Mouse (Mus musculus): ENCODE measurements around the gene Cdk9. TPM values are rescaled to one million over a fixed set of nuclear protein-coding genes. Genes with fewer than 3 reads are reported as not detected.

Cdk9 gene
- polyA plus RNA-seq (2012; rRNA removed) = 260 and 329 TPM in 2 replicates

DNA sequence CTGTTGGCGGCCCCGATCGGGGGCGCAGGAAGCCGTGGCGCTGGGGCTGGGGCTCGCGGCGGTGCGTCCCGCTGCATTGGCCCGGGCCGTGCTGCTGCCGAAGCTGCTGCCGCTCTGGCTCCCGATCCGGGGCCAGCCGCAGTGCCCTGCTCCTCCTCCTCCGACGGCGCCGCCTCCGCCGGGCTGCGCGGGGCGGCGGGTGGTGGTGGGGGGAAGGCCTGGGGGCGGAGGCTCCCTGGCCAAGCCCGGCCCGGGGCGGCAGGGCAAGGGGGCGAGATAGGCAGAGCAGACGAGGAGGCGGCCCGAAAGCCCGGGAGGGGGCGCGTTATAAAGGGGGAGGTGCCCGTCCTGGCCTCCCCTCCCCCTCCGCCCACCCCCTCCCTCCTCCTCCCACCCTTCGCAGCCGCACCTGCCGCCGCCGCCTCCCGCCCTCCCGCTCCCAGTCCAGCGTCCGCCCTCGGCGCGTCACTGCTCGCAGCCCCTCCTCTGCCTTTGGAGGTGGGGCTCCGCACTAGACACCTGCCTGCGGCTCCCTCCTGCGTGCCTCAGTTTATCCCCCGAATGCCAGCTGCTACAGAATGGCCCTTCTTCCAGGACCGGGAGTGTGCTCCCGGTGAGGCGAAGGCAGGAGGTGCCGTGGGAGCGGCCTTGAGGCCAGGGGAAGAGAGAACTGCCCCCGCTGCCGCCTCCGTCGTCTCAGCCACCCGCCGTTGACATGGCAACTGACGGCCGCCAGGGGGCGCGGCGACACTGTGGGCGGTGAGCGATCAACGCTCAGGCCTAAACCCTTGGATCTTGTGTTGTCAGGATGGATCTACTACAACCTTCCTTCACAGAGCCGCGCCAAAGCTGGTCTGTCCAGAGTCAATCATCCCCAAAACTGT lies at the start of gene Cdk9:
Gene Cdk9 (minus strand): TSS at position 143 of the 884 bp plus-strand sequence.
- TF ChIP-seq CTCF (IDR thresholded peaks at IDR 0.05; ENCODE audit: extremely low read depth, insufficient read depth, low read length) (peak; percentile 86), POLR2A (IDR thresholded peaks at IDR 0.05; ENCODE audit: extremely low read depth, insufficient read depth, low read length) (peak; percentile 56; the same call in 1 of the 2 replicates)
- Histone ChIP-seq H3K4me1 (ENCODE audit: control insufficient read depth, insufficient read depth, low read length) (no peaks in the 10 kb centered on the region; the same call in 1 of the 2 replicates), H3K4me3 (ENCODE audit: insufficient read depth, low read length) (peak within 1 kb of the TSS; percentile 52)

DNA sequence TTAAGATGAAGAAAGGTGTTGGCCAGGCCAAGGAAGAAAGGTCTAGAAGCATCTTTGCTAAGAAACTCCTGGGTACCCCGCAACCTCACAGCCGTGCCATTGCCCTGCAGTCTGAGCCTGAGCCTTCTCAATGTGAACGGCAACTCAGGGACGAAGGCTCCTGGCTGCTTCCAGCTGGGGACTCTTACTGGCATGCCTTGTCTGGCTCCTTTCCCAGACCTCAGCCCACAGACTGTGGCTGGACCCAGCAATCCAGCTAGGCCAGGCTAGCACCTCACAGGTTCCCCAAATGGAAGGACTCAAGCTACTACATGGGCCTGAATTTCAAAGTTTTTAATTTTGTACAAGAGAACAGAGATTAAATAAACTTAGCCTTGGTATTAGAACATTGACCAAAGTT lies 49.0 kb upstream of the Cdk9 start:
- Histone ChIP-seq H3K4me3 (ENCODE audit: insufficient read depth, low read length) (no peak overlapping the region), H3K27ac (ENCODE audit: insufficient read depth, low read length) (no peak overlapping the region), H3K4me1 (ENCODE audit: control insufficient read depth, insufficient read depth, low read length) (peaks cover 5% of the 10 kb centered on the region)
- TF ChIP-seq CTCF (IDR thresholded peaks at IDR 0.05; ENCODE audit: extremely low read depth, insufficient read depth, low read length) = no peak
- TF ChIP-seq POLR2A (IDR thresholded peaks at IDR 0.05; ENCODE audit: extremely low read depth, insufficient read depth, low read length) = no peak

More for the DNA sequence above, at the start of gene Cdk9:
- H3K27ac ChIP-seq (ENCODE audit: insufficient read depth, low read length) = peak within 1 kb of the TSS; percentile 100

DNA sequence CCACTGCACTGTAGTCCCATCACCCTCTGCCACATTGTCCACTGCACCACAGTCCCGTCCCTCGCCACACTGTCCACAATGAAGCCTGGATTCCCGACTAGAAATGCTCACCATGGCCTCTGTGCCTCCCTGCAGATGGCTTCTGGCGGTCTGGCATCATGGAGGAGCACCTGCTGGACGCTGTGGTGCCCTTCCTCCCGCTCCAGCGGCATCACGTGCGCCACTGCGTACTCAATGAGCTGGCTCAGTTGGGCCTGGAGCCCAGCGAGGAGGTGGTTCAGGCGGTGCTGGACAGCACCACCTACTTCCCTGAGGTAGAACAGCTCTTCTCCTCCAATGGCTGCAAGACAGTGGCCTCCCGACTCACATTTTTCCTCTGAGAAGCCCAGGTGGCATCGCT lies 48.5 kb upstream of the Cdk9 start:
- Histone ChIP-seq H3K4me3 (ENCODE audit: insufficient read depth, low read length) (no peak overlapping the region), H3K4me1 (ENCODE audit: control insufficient read depth, insufficient read depth, low read length) (peaks cover 5% of the 10 kb centered on the region), H3K27ac (ENCODE audit: insufficient read depth, low read length) (no peak overlapping the region)
- TF ChIP-seq CTCF (IDR thresholded peaks at IDR 0.05; ENCODE audit: extremely low read depth, insufficient read depth, low read length) (no peak), POLR2A (IDR thresholded peaks at IDR 0.05; ENCODE audit: extremely low read depth, insufficient read depth, low read length) (no peak)

DNA sequence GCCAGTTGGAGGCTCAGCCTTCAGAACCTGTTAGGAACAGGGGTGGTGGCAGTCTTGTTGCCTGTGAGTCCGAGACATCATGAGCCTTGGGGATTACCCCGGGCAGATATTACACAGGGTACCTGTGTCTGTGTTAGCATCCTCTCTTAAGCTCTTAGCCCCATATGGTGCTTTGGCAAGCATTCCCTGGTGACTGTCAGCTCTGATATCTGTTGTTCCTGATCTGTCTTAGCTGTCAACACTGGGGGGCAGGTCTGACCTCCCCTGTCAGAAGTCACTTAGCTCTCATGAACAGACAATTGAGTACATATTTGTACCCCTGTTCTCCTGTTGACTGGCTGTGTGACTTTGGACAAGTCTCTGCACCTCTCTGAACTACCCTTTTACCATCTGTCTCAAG lies 46.1 kb upstream of the Cdk9 start:
- Histone ChIP-seq H3K27ac (ENCODE audit: insufficient read depth, low read length) (no peak overlapping the region), H3K4me3 (ENCODE audit: insufficient read depth, low read length) (no peak overlapping the region), H3K4me1 (ENCODE audit: control insufficient read depth, insufficient read depth, low read length) (peaks cover 5% of the 10 kb centered on the region)
- TF ChIP-seq POLR2A (IDR thresholded peaks at IDR 0.05; ENCODE audit: extremely low read depth, insufficient read depth, low read length) (no peak), CTCF (IDR thresholded peaks at IDR 0.05; ENCODE audit: extremely low read depth, insufficient read depth, low read length) (no peak)

DNA sequence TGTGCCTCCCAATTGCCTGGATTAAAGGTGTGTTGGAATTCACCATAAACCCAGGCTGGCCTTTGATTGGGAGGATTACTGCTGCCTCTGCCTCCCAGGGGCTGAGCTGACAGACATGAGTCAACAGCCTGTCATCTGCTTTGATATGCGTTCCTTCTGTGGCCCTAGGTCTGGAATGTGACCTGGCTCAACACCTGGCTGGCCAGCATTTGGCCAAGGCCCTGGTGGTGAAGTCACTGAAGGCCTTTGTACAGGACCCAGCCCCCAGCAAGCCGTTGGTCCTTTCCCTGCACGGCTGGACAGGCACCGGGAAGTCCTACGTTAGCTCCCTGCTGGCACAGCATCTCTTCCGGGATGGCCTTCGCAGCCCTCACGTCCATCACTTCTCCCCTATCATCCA lies 45.6 kb upstream of the Cdk9 start:
- TF ChIP-seq CTCF (IDR thresholded peaks at IDR 0.05; ENCODE audit: extremely low read depth, insufficient read depth, low read length) (no peak), POLR2A (IDR thresholded peaks at IDR 0.05; ENCODE audit: extremely low read depth, insufficient read depth, low read length) (no peak)
- Histone ChIP-seq H3K4me3 (ENCODE audit: insufficient read depth, low read length) (no peak overlapping the region), H3K4me1 (ENCODE audit: control insufficient read depth, insufficient read depth, low read length) (peaks cover 5% of the 10 kb centered on the region), H3K27ac (ENCODE audit: insufficient read depth, low read length) (no peak overlapping the region)

DNA sequence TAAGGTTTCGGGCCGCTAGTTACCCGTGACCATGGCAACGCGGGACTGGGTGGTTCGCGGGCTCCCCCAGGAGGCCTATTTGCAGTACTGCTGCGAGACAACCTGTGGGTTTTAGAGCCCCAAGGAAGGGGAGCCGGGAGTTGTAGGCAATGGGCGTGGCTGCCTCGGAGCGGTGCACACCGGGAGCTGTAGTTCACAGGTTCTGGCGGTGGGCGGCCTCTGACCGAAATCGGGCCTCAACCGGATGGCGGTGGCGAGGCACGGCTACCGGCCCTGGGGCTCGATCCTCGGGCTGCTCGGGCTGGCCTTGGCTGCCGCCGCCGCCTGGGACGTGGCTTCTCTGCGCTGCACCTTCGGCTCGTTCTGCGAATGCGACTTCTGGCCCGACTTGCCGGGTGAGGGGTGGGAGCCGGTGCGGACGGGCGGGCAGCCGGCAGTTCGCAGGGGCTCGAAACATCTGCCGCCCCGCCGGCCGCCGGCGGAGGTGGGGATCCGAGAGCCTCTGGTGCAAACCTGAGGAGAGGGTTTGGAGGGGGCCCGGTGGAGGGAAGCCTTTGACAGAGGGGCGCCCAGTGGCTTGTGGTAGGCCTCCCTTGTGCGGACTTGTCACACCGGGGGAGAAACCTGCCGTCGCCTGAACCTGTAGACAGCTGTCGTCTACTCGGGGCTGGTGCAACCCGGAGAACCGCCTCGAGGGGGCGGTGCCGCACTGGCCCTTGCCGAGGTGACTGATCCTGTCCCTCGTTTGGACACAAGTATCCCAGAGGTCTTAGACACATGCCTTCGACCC lies 44.4 kb upstream of the Cdk9 start, which contains the start of gene Tor2a:
Gene Tor2a (plus strand): TSS at position 179 of the 790 bp plus-strand sequence.
- H3K4me1 ChIP-seq (ENCODE audit: control insufficient read depth, insufficient read depth, low read length) = peaks cover 5% of the 10 kb centered on the region
- H3K4me3 ChIP-seq (ENCODE audit: insufficient read depth, low read length) = peak within 1 kb of the TSS; percentile 38
- H3K27ac ChIP-seq (ENCODE audit: insufficient read depth, low read length) = peak within 1 kb of the TSS; percentile 49
- TF ChIP-seq POLR2A (IDR thresholded peaks at IDR 0.05; ENCODE audit: extremely low read depth, insufficient read depth, low read length) = peak; percentile 61; the same call in 1 of the 2 replicates
- peak; percentile 86 for TF ChIP-seq CTCF (IDR thresholded peaks at IDR 0.05; ENCODE audit: extremely low read depth, insufficient read depth, low read length)

DNA sequence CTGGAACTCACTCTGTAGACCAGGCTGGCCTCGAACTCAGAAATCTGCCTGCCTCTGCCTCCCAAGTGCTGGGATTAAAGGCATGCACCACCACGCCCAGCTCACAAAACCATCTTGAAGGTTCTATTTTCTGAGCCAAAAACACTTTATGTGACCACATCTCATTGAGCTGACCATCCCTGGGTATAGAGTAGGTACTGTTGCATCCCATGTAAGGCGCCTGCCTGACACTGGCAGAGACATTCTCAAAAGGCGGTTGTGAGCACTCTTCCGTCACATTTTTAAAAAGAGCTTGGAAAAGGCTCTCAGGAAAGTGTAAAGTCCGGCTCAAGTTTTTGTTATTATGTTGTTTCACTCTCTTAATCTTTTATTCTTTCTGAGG lies 43.8 kb upstream of the Cdk9 start:
- peak overlapping the region; percentile 38; the same call in 1 of the 2 replicates for H3K4me3 ChIP-seq (ENCODE audit: insufficient read depth, low read length)
- TF ChIP-seq POLR2A (IDR thresholded peaks at IDR 0.05; ENCODE audit: extremely low read depth, insufficient read depth, low read length) (no peak), CTCF (IDR thresholded peaks at IDR 0.05; ENCODE audit: extremely low read depth, insufficient read depth, low read length) (no peak)
- H3K27ac ChIP-seq (ENCODE audit: insufficient read depth, low read length) = no peak overlapping the region
- H3K4me1 ChIP-seq (ENCODE audit: control insufficient read depth, insufficient read depth, low read length) = peaks cover 5% of the 10 kb centered on the region

DNA sequence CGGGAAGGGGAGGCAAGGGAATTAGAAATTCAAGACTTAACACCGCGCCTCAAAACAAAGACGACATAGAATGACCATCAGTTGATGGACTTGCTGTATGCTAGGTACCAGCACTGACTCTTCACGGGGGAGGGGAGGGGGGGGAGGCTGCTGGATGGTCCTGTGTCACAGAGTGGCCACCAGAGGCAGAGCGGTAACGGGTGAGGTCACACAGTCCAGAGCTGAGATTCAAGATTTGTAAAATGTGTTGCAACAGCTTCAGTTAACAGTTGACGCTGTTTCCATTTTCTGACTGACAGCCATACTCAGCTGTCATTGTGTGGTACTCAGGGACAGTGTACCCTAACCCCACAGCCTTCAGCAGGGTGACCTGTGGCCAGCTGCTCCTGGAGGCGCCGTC lies 39.3 kb upstream of the Cdk9 start:
- Histone ChIP-seq H3K4me3 (ENCODE audit: insufficient read depth, low read length) (no peak overlapping the region), H3K27ac (ENCODE audit: insufficient read depth, low read length) (no peak overlapping the region), H3K4me1 (ENCODE audit: control insufficient read depth, insufficient read depth, low read length) (no peaks in the 10 kb centered on the region)
- TF ChIP-seq POLR2A (IDR thresholded peaks at IDR 0.05; ENCODE audit: extremely low read depth, insufficient read depth, low read length) (no peak), CTCF (IDR thresholded peaks at IDR 0.05; ENCODE audit: extremely low read depth, insufficient read depth, low read length) (no peak)

DNA sequence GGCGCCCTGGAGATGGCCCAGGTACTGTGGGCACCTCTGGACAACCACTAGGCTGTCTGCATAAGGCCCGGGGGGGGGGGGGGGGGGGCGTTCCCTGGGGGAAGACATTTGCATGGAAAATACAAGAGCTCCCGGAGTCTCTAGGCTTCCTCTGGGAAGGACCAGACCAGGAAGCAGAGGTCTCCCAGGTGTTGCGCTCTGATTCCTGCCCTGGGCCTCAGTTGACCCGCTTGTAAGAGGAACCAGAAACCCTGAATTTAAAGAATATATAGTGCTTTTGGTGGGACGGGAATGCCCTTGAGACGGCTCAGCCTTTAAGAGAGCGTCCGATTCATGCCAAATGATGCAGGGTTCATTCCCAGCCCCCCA lies 38.8 kb upstream of the Cdk9 start:
- H3K4me3 ChIP-seq (ENCODE audit: insufficient read depth, low read length) = no peak overlapping the region
- no peak overlapping the region for H3K27ac ChIP-seq (ENCODE audit: insufficient read depth, low read length)
- no peaks in the 10 kb centered on the region for H3K4me1 ChIP-seq (ENCODE audit: control insufficient read depth, insufficient read depth, low read length)
- no peak for TF ChIP-seq CTCF (IDR thresholded peaks at IDR 0.05; ENCODE audit: extremely low read depth, insufficient read depth, low read length)
- TF ChIP-seq POLR2A (IDR thresholded peaks at IDR 0.05; ENCODE audit: extremely low read depth, insufficient read depth, low read length) = no peak

Data from cortical plate, adult 2 months (tissue).